ENCODE assay signal across 29 mouse cellular contexts in genomic region chr13:3908262-3908661, GRCm38 (mm10). TPM values are rescaled to one million over a fixed set of nuclear protein-coding genes. Genes with fewer than 3 reads are reported as not detected.
DNase-seq lines count a peak whose midpoint lies in the region; ATAC-seq and TF ChIP-seq lines count a peak whose summit lies in the region.
"Had no signal": no experiment of that assay in that cellular context is flagged by ENCODE, and none has a peak within 500 bp of the region (broad histone marks: within the 10 kb centered on the region; RNA-seq: fewer than 3 reads in every experiment).

No protein-coding gene starts in this region.

- H3K9me3 ChIP-seq in heart, embryonic 13.5 days, result no peaks in the 10 kb centered on the region
- no peaks in the 10 kb centered on the region for H3K9me3 ChIP-seq in lung, embryonic 14.5 days (ENCODE audit: low read depth, low read length)
- no peaks in the 10 kb centered on the region for H3K9me3 ChIP-seq in stomach, embryonic 16.5 days (replicated peaks; ENCODE audit: control insufficient read depth, low read length)
- no peaks in the 10 kb centered on the region for H3K9me3 ChIP-seq in forebrain, embryonic 13.5 days (replicated peaks)
- H3K9me3 ChIP-seq: intestine, embryonic 15.5 days; kidney, embryonic 15.5 days; limb, embryonic 13.5 days; liver, embryonic 15.5 days; megakaryocyte, embryonic 14.5 days; midbrain, embryonic 15.5 days; neural tube, embryonic 12.5 days had no signal

- H3K9ac ChIP-seq in heart, embryonic 13.5 days, result no peak overlapping the region
- H3K9ac ChIP-seq in lung, embryonic 14.5 days, result no peak overlapping the region
- no peak overlapping the region for H3K9ac ChIP-seq in stomach, embryonic 16.5 days (ENCODE audit: low read length)
- H3K9ac ChIP-seq in forebrain, embryonic 13.5 days, result no peak overlapping the region
- H3K9ac ChIP-seq: forebrain, postnatal 0 days; intestine, embryonic 15.5 days; kidney, embryonic 15.5 days; limb, embryonic 13.5 days; liver, embryonic 15.5 days; midbrain, embryonic 15.5 days; neural tube, embryonic 12.5 days had no signal

- no peak for ATAC-seq in heart, embryonic 13.5 days (ENCODE audit: extremely low read depth, insufficient number of reproducible peaks, low FRiP score, low TSS enrichment)
- ATAC-seq in lung, embryonic 14.5 days (ENCODE audit: insufficient read depth), result peak; percentile 56; the same call in 1 of the 2 replicates
- ATAC-seq in stomach, embryonic 16.5 days (ENCODE audit: insufficient read depth, low FRiP score), result peak; percentile 71; the same call in 1 of the 2 replicates
- ATAC-seq in forebrain, embryonic 13.5 days, result no peak
- ATAC-seq: forebrain, postnatal 0 days; hindbrain, embryonic 16.5 days; intestine, embryonic 15.5 days; midbrain, embryonic 15.5 days had no signal

- peaks cover 40% of the 10 kb centered on the region for H3K36me3 ChIP-seq in heart, embryonic 13.5 days
- peaks cover 31% of the 10 kb centered on the region; the same call in 1 of the 2 replicates for H3K36me3 ChIP-seq in lung, embryonic 14.5 days (ENCODE audit: insufficient read depth)
- no peaks in the 10 kb centered on the region for H3K36me3 ChIP-seq in stomach, embryonic 16.5 days (ENCODE audit: control insufficient read depth, insufficient read depth, low read length)
- peaks cover 20% of the 10 kb centered on the region; the same call in 1 of the 2 replicates for H3K36me3 ChIP-seq in forebrain, embryonic 13.5 days (ENCODE audit: poor library complexity, severe bottlenecking)
- H3K36me3 ChIP-seq: intestine, embryonic 15.5 days; midbrain, embryonic 15.5 days had no signal

- H3K4me1 ChIP-seq in heart, embryonic 13.5 days, result peaks cover 15% of the 10 kb centered on the region
- no peaks in the 10 kb centered on the region for H3K4me1 ChIP-seq in lung, embryonic 14.5 days (ENCODE audit: insufficient read depth)
- no peaks in the 10 kb centered on the region for H3K4me1 ChIP-seq in stomach, embryonic 16.5 days (ENCODE audit: control insufficient read depth, insufficient read depth, low read length)
- no peaks in the 10 kb centered on the region for H3K4me1 ChIP-seq in forebrain, embryonic 13.5 days
- H3K4me1 ChIP-seq: hindbrain, embryonic 10.5 days; kidney, embryonic 15.5 days; megakaryocyte, embryonic 14.5 days; midbrain, embryonic 15.5 days; neural tube, embryonic 12.5 days had no signal

- no peak overlapping the region for H3K4me2 ChIP-seq in heart, embryonic 13.5 days
- no peak overlapping the region for H3K4me2 ChIP-seq in lung, embryonic 14.5 days
- H3K4me2 ChIP-seq in stomach, embryonic 16.5 days (ENCODE audit: low read depth, low read length), result no peak overlapping the region
- no peak overlapping the region for H3K4me2 ChIP-seq in forebrain, embryonic 13.5 days
- H3K4me2 ChIP-seq: intestine, embryonic 15.5 days; kidney, embryonic 15.5 days; limb, embryonic 13.5 days; liver, embryonic 15.5 days; midbrain, embryonic 15.5 days; neural tube, embryonic 12.5 days had no signal

- DNase-seq in heart, adult 18-20 months, result no peak
- peak; percentile 23 for DNase-seq in lung, embryonic 14.5 days
- DNase-seq in lung, postnatal 14 days, result no peak
- DNase-seq in lung, postnatal 25 days (ENCODE audit: low spot score), result peak; percentile 36
- no peak for DNase-seq in thymus, postnatal 10 days (ENCODE audit: low spot score in 2 of 2)
- DNase-seq: adrenal gland, postnatal 36 days; cerebellum, adult 9-10 months; forebrain, postnatal 0 days; gastrocnemius, postnatal 14 days; heart, postnatal 10 days; kidney, postnatal 4 days; retina, postnatal 1 day; right cerebral cortex, postnatal 25 days; spleen, adult 18-20 months; thymus, adult 18-20 months had no signal

- peak overlapping the region; percentile 25; the same call in 1 of the 2 replicates for H3K27ac ChIP-seq in heart, embryonic 13.5 days (replicated peaks)
- H3K27ac ChIP-seq in lung, embryonic 14.5 days (ENCODE audit: low read depth), result no peak overlapping the region
- H3K27ac ChIP-seq in stomach, embryonic 16.5 days (ENCODE audit: low read length), result no peak overlapping the region
- no peak overlapping the region for H3K27ac ChIP-seq in forebrain, embryonic 13.5 days
- H3K27ac ChIP-seq: hindbrain, embryonic 10.5 days; intestine, embryonic 15.5 days; kidney, embryonic 15.5 days; limb, embryonic 13.5 days; liver, embryonic 15.5 days; midbrain, embryonic 15.5 days; neural tube, embryonic 12.5 days had no signal

- H3K4me3 ChIP-seq in heart, embryonic 13.5 days, result no peak overlapping the region
- H3K4me3 ChIP-seq in lung, embryonic 14.5 days (ENCODE audit: low read depth, low read length), result no peak overlapping the region
- no peak overlapping the region for H3K4me3 ChIP-seq in stomach, embryonic 16.5 days (replicated peaks; ENCODE audit: low read length)
- H3K4me3 ChIP-seq in forebrain, embryonic 13.5 days, result no peak overlapping the region
- H3K4me3 ChIP-seq: hindbrain, embryonic 10.5 days; intestine, embryonic 15.5 days; kidney, embryonic 15.5 days; limb, embryonic 13.5 days; liver, embryonic 15.5 days; megakaryocyte, embryonic 14.5 days; midbrain, embryonic 15.5 days; neural tube, embryonic 12.5 days had no signal

- H3K27me3 ChIP-seq in heart, embryonic 13.5 days (replicated peaks), result no peaks in the 10 kb centered on the region
- H3K27me3 ChIP-seq in lung, embryonic 14.5 days (ENCODE audit: insufficient read depth, low read length), result no peaks in the 10 kb centered on the region
- no peaks in the 10 kb centered on the region for H3K27me3 ChIP-seq in stomach, embryonic 16.5 days (ENCODE audit: control insufficient read depth, insufficient read depth, low read length)
- no peaks in the 10 kb centered on the region for H3K27me3 ChIP-seq in forebrain, embryonic 13.5 days
- H3K27me3 ChIP-seq: intestine, embryonic 15.5 days; kidney, embryonic 15.5 days; limb, embryonic 13.5 days; liver, embryonic 15.5 days; megakaryocyte, embryonic 14.5 days; midbrain, embryonic 15.5 days; neural tube, embryonic 12.5 days had no signal

- WGBS in heart, embryonic 13.5 days, result 54% methylated on average over 4 of the region's 4 CpGs
- 63% methylated on average over 4 of the region's 4 CpGs for WGBS in lung, embryonic 14.5 days
- whole genome bisulfite sequencing in stomach, embryonic 16.5 days, result 64% methylated on average over 4 of the region's 4 CpGs
- WGBS in forebrain, embryonic 13.5 days, result 92% methylated on average over 4 of the region's 4 CpGs

- TF ChIP-seq CTCF in lung, embryonic 14.5 days (IDR thresholded peaks at IDR 0.05; ENCODE audit: low read depth), result no peak

RNA-seq across cellular contexts. Expression of gene Net1, which starts 9.8 kb away (rescaled TPM):
- 41.7 and 43.2 TPM in 2 replicates for polyA plus RNA-seq in heart, embryonic 13.5 days (2015; fragmentation: Nextera tagmentation; extraction: Ambion mirVana)
- 10 to 100 TPM; 17.5 to 26.0 TPM for total RNA-seq in heart, adult 18-20 months (2021)
- 71.4 and 74.5 TPM in 2 replicates for polyA plus RNA-seq in lung, embryonic 14.5 days (2014; fragmentation: Nextera tagmentation; extraction: Ambion mirVana)
- 110 and 113 TPM in 2 replicates for polyA plus RNA-seq in stomach, embryonic 16.5 days (2015; fragmentation: Nextera tagmentation; extraction: Ambion mirVana)
- polyA plus RNA-seq in forebrain, embryonic 13.5 days (2015; fragmentation: Nextera tagmentation; extraction: Ambion mirVana), result 23.4 and 24.1 TPM in 2 replicates

RNA-seq across cellular contexts. Expression of gene Tubal3, which starts 9.8 kb away (rescaled TPM):
- polyA plus RNA-seq in heart, embryonic 13.5 days (2015; fragmentation: Nextera tagmentation; extraction: Ambion mirVana), result not detected in 2 replicates
- not detected for total RNA-seq in heart, adult 18-20 months (2021)
- polyA plus RNA-seq in lung, embryonic 14.5 days (2014; fragmentation: Nextera tagmentation; extraction: Ambion mirVana), result not detected in 2 replicates
- polyA plus RNA-seq in stomach, embryonic 16.5 days (2015; fragmentation: Nextera tagmentation; extraction: Ambion mirVana), result 3.8 and 3.9 TPM in 2 replicates
- polyA plus RNA-seq in forebrain, embryonic 13.5 days (2015; fragmentation: Nextera tagmentation; extraction: Ambion mirVana), result not detected in 2 replicates
- total RNA-seq: adrenal gland, postnatal 36 days; forebrain, postnatal 0 days; gastrocnemius, postnatal 14 days; heart, adult 8-10 months; heart, postnatal 10 days; left cerebral cortex, postnatal 14 days had no signal
- polyA plus RNA-seq: hindbrain, embryonic 16.5 days; kidney, embryonic 15.5 days; limb, embryonic 13.5 days; liver, embryonic 15.5 days; midbrain, embryonic 15.5 days; neural tube, embryonic 12.5 days had no signal

RNA-seq across cellular contexts. Expression of gene Ucn3, which starts 36.9 kb away (rescaled TPM):
- not detected in 2 replicates for polyA plus RNA-seq in heart, embryonic 13.5 days (2015; fragmentation: Nextera tagmentation; extraction: Ambion mirVana)
- not detected for total RNA-seq in heart, adult 18-20 months (2021)
- polyA plus RNA-seq in lung, embryonic 14.5 days (2014; fragmentation: Nextera tagmentation; extraction: Ambion mirVana), result not detected in 2 replicates
- polyA plus RNA-seq in stomach, embryonic 16.5 days (2015; fragmentation: Nextera tagmentation; extraction: Ambion mirVana), result 0.20 TPM in 1 of 2 replicates, not detected in the other
- not detected in 2 replicates for polyA plus RNA-seq in forebrain, embryonic 13.5 days (2015; fragmentation: Nextera tagmentation; extraction: Ambion mirVana)
- total RNA-seq: adrenal gland, postnatal 36 days; gastrocnemius, postnatal 14 days; heart, adult 8-10 months; heart, postnatal 10 days; left cerebral cortex, postnatal 14 days had no signal
- polyA plus RNA-seq: hindbrain, embryonic 10.5 days; kidney, embryonic 15.5 days; liver, embryonic 15.5 days; midbrain, embryonic 15.5 days; neural tube, embryonic 12.5 days had no signal

RNA-seq across cellular contexts. Expression of gene Calm5, which starts 54.3 kb away (rescaled TPM):
- not detected in 2 replicates for polyA plus RNA-seq in heart, embryonic 13.5 days (2015; fragmentation: Nextera tagmentation; extraction: Ambion mirVana)
- total RNA-seq in heart, adult 18-20 months (2021), result not detected
- polyA plus RNA-seq in lung, embryonic 14.5 days (2014; fragmentation: Nextera tagmentation; extraction: Ambion mirVana), result not detected in 2 replicates
- polyA plus RNA-seq in stomach, embryonic 16.5 days (2015; fragmentation: Nextera tagmentation; extraction: Ambion mirVana), result not detected in 2 replicates
- polyA plus RNA-seq in forebrain, embryonic 13.5 days (2015; fragmentation: Nextera tagmentation; extraction: Ambion mirVana), result not detected in 2 replicates
- total RNA-seq: adrenal gland, postnatal 36 days; forebrain, postnatal 0 days; gastrocnemius, postnatal 14 days; heart, adult 8-10 months; heart, postnatal 10 days; left cerebral cortex, postnatal 14 days had no signal
- polyA plus RNA-seq: forebrain, postnatal 0 days; hindbrain, embryonic 10.5 days; hindbrain, embryonic 16.5 days; intestine, embryonic 15.5 days; kidney, embryonic 15.5 days; limb, embryonic 13.5 days; liver, embryonic 15.5 days; midbrain, embryonic 15.5 days; neural tube, embryonic 12.5 days had no signal

Comparison
In these comparisons a context has a peak if more than half of its experiments do, and no peak if none do; other contexts are left out.
1. DNase-seq: peak in lung, embryonic 14.5 days (single experiment) and lung, postnatal 25 days (single experiment); none in heart, adult 18-20 months (0 of 2), lung, postnatal 14 days (single experiment) and thymus, postnatal 10 days (0 of 2).
2. ATAC-seq: peak in lung, embryonic 14.5 days (single experiment) and stomach, embryonic 16.5 days (single experiment); none in heart, embryonic 13.5 days (single experiment) and forebrain, embryonic 13.5 days (single experiment).